Mouse (Mus musculus): ENCODE data around the gene Spag17.
A peak's percentile ranks its signal among the peaks of the same experiment; 100 is the strongest.

Gene Spag17

DNA sequence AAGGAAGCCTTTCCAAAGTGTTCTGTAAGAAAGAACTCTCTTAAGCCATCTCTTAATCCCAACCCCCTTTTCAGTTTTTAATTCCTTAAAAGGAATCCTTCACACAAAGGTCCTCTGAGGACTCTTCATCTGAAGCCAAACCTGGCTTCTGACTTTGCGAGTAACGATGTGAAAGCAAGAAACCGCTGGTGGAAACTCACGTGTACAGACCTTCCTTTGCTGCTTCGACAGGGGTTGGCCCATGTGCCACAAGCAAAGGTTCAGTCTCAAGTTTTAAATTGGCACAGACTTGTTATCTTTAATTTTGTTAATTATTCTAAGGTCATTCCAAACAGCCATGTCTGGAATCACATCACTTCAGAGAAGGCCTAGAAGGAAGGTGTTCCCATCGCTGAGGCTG lies 79.1 kb downstream of the Spag17 start:
- no peak for DNase-seq (ENCODE audit: low spot score)

DNA sequence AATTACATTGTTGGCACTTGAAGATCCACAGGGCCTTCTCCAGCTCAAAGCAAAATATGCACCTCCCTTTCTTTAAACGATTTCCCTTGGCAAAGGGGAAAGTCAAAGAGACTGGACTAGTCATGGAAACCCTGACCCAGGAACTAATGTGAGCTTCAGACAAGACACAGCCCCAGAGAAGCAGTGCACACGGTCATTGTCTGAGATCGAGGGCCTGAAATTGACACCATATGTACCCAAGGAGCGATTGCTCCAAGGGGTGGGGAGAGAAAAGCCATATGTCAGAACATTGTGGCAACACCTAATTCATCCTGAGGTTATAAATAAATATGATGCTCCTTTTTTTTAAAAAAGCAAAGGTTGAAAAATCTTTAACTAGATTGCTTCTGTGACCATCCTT lies 80.7 kb downstream of the Spag17 start:
- no peak for DNase-seq (ENCODE audit: low spot score)

DNA sequence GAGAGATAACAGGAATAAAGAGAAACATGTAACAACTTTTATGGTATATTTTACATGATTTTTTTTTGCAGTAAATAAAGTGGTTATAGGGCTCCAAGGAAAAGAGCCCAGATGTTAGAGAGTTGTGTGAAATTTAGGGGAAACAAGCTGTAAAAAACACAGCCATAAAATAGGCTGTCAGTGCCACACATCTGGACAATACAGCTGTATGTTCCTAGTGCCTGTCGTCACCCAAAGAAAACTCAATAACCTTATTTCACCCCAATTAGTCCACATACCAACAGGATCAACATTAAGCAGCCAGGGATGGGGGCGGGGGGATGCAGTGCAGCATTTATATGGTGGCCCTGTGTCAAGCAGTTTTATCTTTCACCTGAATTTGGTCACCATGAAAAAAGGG lies 81.1 kb downstream of the Spag17 start:
- DNase-seq (ENCODE audit: low spot score), result no peak

DNA sequence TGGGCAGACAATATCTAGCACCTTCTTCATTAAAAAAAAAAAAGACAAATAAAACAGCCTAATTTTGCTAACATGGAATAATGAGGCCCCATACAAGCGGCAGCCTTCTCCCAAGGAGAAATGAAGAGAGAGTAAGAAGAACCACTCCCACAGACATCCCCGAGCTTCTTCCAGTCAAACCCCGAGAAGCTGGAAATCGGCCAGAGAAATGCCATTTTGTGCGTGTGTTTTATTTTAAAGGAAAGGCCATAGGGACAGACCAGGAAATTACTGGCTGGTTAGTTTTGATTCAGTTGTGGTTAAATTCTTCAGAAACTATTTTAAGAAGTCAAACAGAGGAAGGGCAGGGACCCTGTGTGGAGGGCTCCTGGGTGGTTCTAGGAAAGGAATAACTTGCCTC lies 85.6 kb downstream of the Spag17 start:
- no peak for DNase-seq (ENCODE audit: low spot score)

DNA sequence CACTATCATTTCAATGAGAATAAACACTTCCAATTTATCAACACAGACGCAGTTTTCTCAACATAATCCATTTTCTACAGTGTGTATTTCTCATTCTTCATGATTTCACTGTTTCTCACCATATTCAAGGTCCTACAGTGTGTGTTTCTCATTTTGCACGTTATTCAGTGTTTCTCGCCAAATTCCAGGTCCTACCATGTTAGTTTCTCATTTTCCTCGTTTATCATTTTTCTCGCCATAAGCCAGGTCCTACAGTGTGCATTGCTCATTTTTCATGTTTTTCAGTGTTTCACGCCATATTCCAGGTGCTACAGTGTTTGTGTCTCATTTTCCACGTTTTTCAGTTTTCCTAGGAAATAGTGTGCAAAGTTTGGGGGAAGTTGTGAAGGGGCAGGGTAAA lies 95.8 kb downstream of the Spag17 start:
- DNase-seq (ENCODE audit: low spot score), result no peak

DNA sequence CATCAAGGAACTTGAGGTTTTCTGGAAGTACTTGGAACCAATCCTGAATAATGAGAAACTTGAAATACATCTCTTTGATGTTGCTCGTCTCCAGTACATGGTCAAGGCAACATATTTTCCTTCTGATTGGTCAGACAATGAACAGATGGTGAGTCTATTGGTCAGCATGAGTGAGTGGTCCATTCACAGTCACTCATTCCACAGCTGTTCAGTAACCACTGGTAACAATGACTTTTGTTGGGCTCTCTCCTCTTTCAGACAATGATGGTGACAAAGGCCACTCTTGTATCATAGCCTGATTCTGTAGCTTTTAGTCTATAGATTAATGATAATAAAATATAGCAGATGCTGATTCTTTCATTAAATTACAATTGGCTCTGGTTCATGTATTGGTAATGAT lies 119.5 kb downstream of the Spag17 start:
- no peak for DNase-seq (ENCODE audit: low spot score)

DNA sequence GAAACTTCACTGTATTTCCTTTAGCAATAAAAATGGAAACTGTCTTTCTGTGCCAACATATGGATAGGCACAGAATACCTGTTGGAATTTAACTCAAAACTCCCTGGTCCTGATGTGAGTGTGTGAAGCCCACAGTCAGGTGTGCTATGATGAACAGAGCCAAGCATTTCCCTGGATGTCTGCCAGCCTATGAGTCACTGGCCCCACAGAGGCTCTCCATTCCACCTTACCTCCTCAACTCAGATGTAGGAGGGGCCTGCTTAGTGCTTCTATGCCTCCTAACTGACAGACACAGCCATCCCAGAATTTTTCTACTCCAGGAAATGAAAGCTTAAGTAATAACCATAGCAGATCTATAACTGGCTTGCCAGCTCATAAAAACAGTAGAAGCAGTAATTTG lies 124.6 kb downstream of the Spag17 start:
- no peak for DNase-seq (ENCODE audit: low spot score)

DNA sequence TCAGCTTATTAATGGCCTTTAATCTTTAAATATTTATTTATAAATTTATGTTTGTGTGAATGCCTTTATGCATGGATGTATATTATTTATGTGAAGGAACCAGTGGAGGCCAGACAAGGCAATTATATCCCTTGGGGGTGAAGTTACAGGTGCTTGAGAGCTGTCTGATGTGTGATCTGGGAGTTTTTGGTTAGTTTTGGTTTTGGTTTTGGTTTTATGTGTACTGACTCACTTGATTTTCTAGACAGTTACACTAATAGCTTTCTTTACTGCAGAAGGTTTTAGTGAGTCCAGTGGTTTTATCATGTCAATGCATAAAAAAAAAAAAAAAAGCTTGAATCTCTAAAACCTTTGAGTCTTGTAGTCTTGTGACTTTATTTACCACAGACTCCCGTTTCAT lies 128.9 kb downstream of the Spag17 start:
- no peak for DNase-seq (ENCODE audit: low spot score)

DNA sequence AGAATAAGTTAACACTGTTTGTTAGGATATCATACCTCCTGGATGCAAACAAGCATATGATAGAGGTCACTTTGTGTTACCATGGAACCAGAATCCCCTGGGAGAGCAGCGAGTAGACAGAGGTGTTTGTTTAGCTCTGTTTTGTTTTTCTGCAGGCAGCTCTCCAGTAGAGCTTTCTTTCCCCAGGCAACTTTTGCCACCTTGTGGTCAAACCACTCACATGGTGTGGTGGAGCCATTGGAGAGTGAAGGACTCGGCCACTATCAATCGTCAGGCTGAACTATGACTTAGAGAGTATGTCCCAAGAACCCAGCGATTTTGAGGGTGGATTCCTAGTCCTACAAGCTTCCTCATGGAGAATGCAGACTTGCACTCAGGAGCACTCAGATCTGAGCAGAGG lies 146.1 kb downstream of the Spag17 start:
- DNase-seq (ENCODE audit: low spot score), result no peak

DNA sequence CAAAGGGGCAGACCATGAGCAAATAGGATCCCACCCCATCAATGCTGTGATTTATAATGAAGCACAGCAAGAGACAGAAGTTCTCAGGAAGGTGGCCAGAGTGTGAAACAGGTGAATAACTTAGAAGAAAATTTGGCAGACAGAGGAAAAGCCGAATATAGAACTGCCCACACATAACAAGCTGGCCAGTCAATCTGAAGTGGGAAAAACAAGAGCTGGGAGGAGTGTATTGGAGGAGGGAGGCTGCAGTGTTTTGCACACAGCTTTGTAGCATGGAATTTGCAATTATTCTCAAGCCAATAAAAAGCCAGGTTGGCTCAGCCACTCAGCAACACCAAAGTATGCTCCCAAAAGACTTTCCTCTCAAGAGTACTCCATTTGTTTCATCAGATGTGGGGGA lies 147.8 kb downstream of the Spag17 start:
- DNase-seq (ENCODE audit: low spot score), result no peak

DNA sequence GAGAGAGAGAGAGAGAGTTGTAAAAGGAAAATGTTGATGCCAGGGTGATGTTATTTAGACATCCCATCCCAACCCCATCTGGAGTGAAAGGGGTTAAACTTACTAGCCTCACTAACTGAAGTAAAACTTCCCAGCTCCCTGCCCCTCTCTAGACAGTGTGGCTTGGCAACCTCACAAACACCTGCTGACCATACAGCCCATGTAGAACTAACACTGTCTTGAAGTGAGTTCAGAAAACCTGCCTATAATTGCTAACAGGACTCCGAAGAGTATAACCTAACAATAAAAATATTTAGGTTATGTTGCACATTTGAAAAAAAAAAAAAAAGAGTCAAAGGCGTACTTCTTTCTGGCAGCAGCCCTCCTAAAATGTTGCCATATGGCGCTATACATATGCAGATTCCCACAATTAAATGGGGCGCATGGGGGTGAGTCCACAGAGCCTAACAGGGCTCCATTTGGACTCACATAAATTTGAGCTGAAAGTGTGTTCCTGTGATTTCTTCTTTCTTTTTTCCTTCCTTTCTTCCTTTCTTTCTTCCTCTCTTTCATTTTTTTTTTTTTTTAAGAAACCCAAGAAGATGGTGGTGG lies 149.3 kb downstream of the Spag17 start:
- no peak for DNase-seq (ENCODE audit: low spot score)

DNA sequence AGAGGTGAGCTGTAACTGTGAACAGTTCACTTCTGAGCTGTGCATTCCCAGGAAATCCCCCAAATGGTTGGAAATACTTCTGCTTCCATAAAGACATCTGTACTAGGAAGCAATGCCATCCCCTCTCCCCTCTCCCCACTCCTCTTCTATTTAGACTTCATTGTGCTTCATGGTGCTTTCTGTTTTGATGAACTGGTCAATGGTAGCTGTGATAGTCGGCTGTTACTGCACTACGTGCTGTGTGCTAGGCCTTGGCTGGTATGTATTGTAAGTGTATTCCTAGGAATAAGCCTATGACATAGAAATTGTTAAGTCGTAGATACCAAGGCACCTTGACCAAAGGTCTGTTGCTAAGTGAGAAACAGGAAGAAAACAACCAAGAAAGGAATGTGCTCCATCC lies 149.9 kb downstream of the Spag17 start:
- no peak for DNase-seq (ENCODE audit: low spot score)

DNA sequence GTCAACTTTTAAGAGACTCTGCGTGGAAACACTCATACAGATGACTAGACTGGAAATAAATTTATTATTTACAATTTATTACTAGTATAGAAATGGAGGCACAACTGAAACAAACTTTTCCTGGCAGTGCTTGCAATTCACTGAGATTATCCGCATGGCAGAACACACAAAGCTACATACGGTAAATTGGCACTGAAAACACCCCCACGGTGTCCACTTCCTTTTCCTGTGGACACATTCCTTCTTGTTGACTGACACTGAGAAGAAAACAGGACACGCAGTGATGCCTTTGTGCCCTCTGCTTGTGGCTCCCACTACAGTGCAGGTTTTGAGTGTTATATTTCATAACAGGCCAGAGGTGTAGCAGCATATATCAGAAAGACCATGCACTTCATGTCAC lies 151.6 kb downstream of the Spag17 start:
- DNase-seq (ENCODE audit: low spot score), result no peak

DNA sequence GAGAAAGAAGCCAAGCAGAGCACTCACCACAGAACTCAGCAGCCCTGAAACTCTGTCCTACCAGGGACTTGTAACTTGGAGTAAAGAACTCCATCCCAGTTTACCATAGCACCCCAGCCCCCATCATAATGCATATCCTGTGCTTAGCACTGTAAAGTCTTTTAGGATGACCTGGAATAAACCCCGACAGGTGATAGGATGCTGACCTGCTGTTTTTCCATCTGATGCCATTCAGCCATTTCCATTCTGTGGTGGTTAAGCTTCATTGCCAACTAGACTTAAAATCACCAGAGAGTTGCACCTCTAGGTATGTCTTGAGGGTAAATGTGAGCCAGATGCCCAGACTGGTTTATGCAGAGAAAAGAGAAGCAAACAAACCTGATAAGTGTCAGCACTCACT lies 189.2 kb downstream of the Spag17 start:
- DNase-seq (ENCODE audit: low spot score), result no peak

DNA sequence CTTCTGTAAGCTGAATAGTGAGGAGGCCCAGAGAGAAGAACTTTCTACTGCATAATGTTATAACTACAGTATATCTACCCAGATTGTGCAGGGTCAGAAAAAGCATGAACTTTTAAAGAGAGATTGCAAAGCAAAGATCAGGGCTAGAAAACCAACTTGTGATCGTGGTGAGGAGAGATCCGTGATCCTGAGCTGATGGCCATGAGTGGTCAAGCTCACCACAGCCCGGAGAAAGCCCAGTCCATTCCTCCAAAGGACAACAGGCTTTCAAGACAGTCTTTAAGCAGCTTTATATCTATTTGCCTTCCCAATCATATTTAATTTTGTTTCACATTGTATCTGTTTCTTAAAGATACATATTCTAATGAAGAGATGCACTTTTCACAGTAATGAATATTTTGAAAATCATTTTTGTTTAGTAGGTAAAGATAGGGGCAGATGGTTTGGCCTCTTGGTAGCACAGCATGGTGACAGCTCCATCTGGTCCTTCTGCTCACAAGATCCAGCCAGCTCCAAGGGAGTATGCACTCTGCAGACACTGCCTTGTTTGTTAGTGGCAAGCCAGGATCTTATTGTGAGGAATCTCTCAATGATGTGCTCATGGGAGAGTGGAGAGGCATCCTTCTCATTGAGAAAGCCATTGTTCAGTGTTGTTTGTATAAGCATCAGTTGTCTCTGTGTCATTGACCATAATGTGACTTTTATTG lies 217.3 kb downstream of the Spag17 start:
- no peak for DNase-seq (ENCODE audit: low spot score)

DNA sequence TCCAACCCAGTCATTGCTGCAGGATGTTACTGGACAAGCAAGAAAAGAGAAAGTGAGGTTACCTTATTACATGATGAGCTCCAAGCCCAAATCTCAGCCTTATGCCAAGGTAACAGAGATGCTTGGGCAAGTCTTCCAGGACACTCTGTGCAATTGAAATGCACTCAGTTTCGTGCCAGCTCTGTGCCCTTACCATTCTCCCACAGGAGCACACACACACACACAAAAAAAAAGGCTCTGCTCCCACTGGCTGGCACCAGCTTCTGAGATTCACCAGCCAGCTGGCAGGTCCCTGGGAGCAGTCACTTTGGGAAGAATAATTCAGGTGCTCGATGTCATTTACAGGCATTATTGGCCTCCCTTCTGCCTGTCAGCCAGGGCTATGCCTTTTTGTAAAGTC lies 221.5 kb downstream of the Spag17 start:
- no peak for DNase-seq (ENCODE audit: low spot score)

DNA sequence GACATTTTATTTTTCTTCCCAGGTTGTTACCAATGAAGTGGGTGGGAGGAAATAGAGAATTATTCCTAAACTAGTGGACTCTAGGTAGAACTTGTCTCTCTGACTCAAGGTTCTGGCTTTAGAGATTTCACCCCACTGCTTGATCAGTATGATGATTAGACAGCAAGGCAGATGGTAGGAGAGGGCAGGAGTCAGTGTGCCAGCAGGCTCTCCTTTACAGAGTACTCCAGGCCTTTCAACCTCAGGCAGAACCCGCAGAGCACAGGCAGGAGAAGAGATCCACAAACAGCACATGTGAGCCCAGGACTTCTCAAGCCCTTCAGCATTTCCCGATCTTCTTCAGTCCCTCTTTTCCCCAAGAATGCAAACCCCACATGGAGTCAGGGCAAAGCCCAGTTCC lies 233.5 kb downstream of the Spag17 start:
- DNase-seq (ENCODE audit: low spot score), result no peak

DNA sequence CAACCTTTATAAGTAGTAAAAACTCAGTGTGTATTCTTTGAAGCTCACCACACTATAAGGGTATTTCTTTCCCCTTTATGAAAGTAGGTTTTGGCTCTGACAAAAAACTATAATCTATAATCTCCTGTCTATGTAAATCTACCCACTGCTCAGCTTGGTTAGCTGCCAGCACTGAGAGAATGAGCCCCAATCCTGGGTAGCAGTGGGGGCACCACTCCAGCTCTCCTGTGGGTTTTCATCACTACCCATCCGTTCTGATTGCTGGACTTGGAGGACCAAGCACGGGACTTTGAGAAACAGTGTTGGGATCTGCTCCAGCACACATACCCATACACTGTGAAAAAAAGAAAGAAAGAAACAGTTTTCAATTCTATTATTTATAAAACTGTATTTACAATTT lies 236.8 kb downstream of the Spag17 start:
- DNase-seq (ENCODE audit: low spot score), result no peak

DNA sequence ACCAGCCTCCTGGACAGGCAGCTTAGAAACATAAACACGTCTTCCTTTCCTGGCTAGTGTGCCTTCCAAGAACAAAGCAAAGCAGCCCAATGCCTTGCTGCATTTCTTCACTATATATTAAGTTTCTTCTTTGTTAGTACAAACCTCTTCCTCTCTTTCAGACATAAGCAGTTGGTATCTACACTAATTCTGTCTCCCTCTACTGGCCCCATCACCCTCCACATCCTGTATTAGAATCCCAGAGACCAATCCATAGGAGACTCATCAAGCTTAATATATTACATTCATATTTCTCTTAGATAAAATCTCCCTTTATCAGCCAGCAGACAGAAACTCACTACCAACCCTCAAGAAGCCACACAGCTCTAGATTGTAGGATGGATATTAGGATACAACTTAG lies 237.2 kb downstream of the Spag17 start:
- no peak for DNase-seq (ENCODE audit: low spot score)

DNA sequence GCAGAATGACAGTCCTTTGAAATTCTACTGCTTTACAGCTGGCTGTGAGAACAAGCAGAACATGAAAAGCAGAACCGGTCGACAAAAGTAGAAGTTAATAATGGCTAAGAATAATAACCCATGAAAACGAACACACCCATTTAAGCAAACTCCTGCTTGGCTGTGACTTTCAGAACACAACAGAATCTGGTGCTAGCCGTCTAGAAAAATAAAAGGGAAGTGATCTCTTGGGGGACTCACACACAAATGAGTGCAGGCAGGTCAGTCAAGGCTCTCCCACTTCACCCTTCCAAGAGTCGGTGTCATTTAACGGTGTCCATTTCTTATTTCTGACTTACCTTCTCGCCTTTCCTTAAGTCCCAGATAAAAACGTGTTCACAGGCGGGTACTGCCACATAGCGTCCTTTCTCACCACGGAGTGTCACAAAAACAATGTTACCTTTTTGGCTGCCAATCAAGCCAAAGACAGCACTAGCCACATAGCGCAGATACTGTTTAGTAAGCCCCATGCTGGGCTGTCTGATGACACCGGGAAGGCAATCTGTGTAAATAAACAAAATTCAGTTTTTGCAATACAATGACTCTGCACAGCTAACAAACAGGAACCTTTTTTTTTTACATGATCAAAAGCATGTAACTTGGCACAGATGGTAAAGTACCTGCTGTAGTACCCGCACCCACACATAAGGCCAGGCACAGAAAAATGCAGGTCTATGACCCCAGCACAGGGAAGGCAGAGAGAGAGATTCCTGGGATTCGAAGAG lies 275.7 kb downstream of the Spag17 start:
- DNase-seq (ENCODE audit: low spot score), result no peak

DNA sequence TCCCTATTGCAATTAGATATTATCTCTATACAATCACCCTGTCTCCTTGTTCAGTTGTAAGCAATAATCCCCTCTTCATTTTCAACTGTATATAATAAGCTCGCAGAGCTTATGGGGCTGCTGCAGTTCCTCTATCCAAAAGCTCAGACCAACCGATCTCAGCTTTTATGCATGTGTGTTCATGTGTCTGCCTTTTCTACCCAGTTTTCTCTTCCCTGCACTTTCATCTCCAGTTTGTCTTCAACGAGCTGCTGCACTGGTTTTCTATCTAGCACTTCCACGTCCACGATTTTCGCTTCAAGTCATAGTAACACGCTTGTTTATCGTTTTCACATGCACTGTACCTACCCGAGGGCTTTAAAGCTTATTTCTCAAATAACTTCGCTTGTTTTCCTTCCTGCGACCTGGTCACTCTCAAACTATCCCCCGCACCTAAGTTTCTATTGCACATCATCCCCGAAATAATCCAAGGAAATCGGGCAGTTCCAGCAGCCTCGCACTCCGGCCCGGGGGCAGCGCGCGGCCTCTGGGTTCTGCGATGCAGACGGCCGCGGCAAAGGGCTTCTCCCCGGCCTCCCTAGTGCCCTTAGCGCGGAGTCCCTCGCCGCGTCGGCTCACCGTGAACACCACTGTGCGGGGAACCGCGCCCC lies 276.6 kb downstream of the Spag17 start:
- DNase-seq (ENCODE audit: low spot score), result no peak

DNA sequence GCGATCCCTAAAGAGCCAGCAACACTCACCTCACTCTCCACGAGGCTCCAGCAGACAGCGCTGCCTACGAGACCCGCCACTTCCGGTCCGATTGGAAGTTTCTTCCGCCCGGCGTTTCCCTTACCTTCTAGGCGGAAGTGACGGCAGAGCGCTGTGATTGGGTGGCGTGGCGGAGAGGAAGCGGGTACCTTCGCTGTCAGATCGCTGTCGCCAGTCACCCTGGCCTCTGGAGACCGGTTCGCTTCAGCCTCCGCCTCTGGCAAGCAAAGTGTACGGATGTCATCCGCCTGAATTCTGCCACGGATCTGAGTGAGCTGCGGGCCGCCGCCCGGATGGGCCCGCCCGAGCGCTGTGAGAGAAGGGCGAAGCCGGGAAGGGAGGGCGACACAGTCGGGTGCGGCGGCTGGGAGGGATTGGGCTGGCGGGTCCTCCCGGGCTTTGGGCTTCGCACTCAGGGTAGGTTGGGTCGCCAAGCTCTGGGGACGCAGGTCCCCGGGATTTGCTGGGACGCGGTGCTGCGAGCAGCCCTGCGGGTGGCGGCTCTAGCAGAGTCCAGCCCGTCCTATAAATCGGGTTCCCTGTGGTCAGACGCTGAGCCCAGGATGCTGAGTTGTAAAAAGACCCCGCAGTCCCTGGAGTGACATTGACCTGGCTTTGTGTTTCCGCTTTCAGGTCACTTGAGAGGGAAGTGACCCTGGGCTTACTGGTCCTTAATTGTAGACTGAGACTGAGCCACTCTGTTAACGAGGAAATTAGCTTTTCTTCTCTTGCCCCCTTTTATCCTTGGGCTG lies 277.3 kb downstream of the Spag17 start, which contains the start of the genes Gdap2 and Wdr3:
Gene Gdap2 (plus strand): TSS at position 67 of the 791 bp plus-strand sequence.
Gene Wdr3 (minus strand): TSS at position 93 of the 791 bp plus-strand sequence.
- DNase-seq (ENCODE audit: low spot score), result peak; percentile 97
